Mouse (Mus musculus): ENCODE measurements around the gene Ctnnbl1. TPM values are rescaled to one million over a fixed set of nuclear protein-coding genes. Genes with fewer than 3 reads are reported as not detected.

Ctnnbl1 gene
- polyA plus RNA-seq, 1 experiment from 2014 or later: 98.3 TPM

DNA sequence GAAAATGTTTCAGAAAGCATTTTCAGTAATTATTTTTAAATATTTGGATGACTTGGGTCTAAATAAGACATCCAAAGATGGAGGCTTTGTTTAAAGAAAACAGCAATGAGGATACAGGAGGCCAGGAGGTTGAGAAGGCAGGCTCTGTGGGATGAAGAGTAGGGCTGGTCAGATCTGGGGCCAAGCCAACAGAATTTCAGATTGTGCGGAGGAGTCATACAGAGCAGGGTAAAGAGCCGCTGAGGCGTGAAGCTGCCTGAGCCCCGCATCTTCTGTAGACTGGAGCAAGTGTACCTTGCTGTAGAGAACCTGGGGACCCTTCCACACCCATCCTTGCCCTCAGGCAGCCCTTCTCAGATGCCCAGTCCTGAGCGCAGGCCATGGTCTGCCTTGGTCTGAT, 65.5 kb downstream of the Ctnnbl1 start:
- no peak for ATAC-seq (replicated peaks; ENCODE audit: low FRiP score)

DNA sequence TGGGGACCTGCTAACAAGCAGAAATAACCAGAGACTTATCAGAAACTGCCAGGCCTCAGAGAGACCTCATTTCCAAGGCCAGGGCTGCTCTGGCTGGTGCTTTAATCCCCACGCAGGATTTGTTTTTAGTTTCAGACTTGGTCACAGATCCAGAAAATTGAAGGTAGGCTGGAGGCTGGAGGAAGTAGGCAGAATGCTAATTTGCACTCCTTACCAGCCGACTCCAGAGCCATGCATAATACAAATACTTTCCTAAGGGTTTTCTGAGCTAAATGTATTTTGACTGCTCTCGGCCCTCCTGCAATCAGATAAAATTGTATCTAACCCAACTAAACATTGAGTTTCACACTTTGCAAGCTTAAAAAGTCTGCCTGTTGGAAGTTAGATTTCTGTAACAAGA, 67.2 kb downstream of the Ctnnbl1 start:
- Histone ChIP-seq H3K4me2 (ENCODE audit: low read depth, low read length, severe bottlenecking) (no peak overlapping the region), H3K36me3 (ENCODE audit: control insufficient read depth, insufficient read depth, low read length) (no peaks in the 10 kb centered on the region), H3K9ac (ENCODE audit: low read length) (no peak overlapping the region), H3K4me1 (replicated peaks; ENCODE audit: control insufficient read depth, insufficient read depth, low read length) (peaks cover 28% of the 10 kb centered on the region), H3K27ac (ENCODE audit: low read depth, low read length) (no peak overlapping the region), H3K4me3 (ENCODE audit: low read depth, low read length) (no peak overlapping the region), H3K9me3 (ENCODE audit: control insufficient read depth, low read length) (no peaks in the 10 kb centered on the region), H3K27me3 (ENCODE audit: control insufficient read depth, insufficient read depth, low read length) (no peaks in the 10 kb centered on the region)
- 69% methylated on average over 3 of the region's 3 CpGs for WGBS
- no peak for ATAC-seq (replicated peaks; ENCODE audit: low FRiP score)
- no peak for DNase-seq (ENCODE audit: low spot score)

More for the DNA sequence above, 65.5 kb downstream of the Ctnnbl1 start:
- Histone ChIP-seq H3K27me3 (ENCODE audit: control insufficient read depth, insufficient read depth, low read length) (no peaks in the 10 kb centered on the region), H3K27ac (ENCODE audit: low read depth, low read length) (no peak overlapping the region), H3K9ac (ENCODE audit: low read length) (peak overlapping the region; percentile 0; the same call in 1 of the 2 replicates), H3K9me3 (ENCODE audit: control insufficient read depth, low read length) (no peaks in the 10 kb centered on the region), H3K4me3 (ENCODE audit: low read depth, low read length) (no peak overlapping the region), H3K36me3 (ENCODE audit: control insufficient read depth, insufficient read depth, low read length) (no peaks in the 10 kb centered on the region), H3K4me2 (ENCODE audit: low read depth, low read length, severe bottlenecking) (no peak overlapping the region), H3K4me1 (replicated peaks; ENCODE audit: control insufficient read depth, insufficient read depth, low read length) (peaks cover 28% of the 10 kb centered on the region)
- WGBS: 76% methylated on average over 5 of the region's 5 CpGs
- peak; percentile 43 for DNase-seq (ENCODE audit: low spot score)

DNA sequence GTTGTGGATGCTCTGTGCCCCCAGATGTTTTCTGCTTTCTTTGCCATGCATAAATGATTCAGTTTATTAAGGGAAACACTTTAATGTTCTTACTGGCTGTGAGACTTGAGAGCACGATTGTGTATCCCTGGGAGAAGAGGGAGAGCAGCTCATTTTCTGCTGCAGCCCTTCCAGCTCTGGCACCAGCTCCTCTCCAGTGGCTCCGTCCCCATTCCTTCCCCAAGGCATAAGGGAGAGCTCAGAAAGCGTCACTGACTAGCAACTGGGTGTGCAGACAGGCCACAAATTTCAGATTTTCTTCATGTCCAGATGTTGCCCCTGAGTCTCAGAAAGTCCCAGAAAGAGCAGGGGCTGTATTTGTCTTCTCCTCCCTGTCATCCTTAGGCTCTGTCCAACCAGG, 67.9 kb downstream of the Ctnnbl1 start:
- no peak for ATAC-seq (replicated peaks; ENCODE audit: low FRiP score)
- no peak overlapping the region for H3K4me2 ChIP-seq (ENCODE audit: low read depth, low read length, severe bottlenecking)
- DNase-seq (ENCODE audit: low spot score): peak; percentile 37
- WGBS: 76% methylated on average over 3 of the region's 3 CpGs
- no peak overlapping the region for H3K27ac ChIP-seq (ENCODE audit: low read depth, low read length)
- H3K4me3 ChIP-seq (ENCODE audit: low read depth, low read length): no peak overlapping the region
- no peaks in the 10 kb centered on the region for H3K36me3 ChIP-seq (ENCODE audit: control insufficient read depth, insufficient read depth, low read length)
- no peak overlapping the region for H3K9ac ChIP-seq (ENCODE audit: low read length)
- H3K4me1 ChIP-seq (replicated peaks; ENCODE audit: control insufficient read depth, insufficient read depth, low read length): peaks cover 28% of the 10 kb centered on the region
- no peaks in the 10 kb centered on the region for H3K9me3 ChIP-seq (ENCODE audit: control insufficient read depth, low read length)
- H3K27me3 ChIP-seq (ENCODE audit: control insufficient read depth, insufficient read depth, low read length): no peaks in the 10 kb centered on the region

DNA sequence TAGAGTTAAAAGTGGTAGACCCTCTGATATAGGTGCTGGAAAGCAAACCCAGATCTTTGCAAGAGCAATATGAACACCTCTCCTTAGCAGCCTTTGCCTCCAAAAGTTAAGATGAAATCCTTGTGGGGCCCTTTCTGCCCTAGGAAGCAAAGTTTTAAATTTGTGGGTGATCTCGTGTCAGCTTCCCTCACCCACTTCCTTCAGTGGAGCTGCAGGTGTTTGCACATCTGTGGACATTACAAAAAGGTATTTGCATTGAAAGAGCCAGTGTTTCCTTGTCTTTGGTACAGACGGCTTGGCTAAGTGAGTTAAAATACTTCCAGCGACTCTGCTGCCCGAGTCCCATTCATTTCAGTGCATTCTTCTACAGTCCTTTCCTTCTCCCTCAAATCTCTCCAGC, 69.9 kb downstream of the Ctnnbl1 start:
- DNase-seq (ENCODE audit: low spot score): no peak
- no peaks in the 10 kb centered on the region for H3K9me3 ChIP-seq (ENCODE audit: control insufficient read depth, low read length)
- no peaks in the 10 kb centered on the region for H3K36me3 ChIP-seq (ENCODE audit: control insufficient read depth, insufficient read depth, low read length)
- H3K4me1 ChIP-seq (replicated peaks; ENCODE audit: control insufficient read depth, insufficient read depth, low read length): peaks cover 14% of the 10 kb centered on the region
- no peak overlapping the region for H3K4me3 ChIP-seq (ENCODE audit: low read depth, low read length)
- H3K27ac ChIP-seq (ENCODE audit: low read depth, low read length): no peak overlapping the region
- no peak overlapping the region for H3K4me2 ChIP-seq (ENCODE audit: low read depth, low read length, severe bottlenecking)
- no peaks in the 10 kb centered on the region for H3K27me3 ChIP-seq (ENCODE audit: control insufficient read depth, insufficient read depth, low read length)
- 33% methylated on average over 4 of the region's 4 CpGs for WGBS
- no peak for ATAC-seq (replicated peaks; ENCODE audit: low FRiP score)
- H3K9ac ChIP-seq (ENCODE audit: low read length): no peak overlapping the region

DNA sequence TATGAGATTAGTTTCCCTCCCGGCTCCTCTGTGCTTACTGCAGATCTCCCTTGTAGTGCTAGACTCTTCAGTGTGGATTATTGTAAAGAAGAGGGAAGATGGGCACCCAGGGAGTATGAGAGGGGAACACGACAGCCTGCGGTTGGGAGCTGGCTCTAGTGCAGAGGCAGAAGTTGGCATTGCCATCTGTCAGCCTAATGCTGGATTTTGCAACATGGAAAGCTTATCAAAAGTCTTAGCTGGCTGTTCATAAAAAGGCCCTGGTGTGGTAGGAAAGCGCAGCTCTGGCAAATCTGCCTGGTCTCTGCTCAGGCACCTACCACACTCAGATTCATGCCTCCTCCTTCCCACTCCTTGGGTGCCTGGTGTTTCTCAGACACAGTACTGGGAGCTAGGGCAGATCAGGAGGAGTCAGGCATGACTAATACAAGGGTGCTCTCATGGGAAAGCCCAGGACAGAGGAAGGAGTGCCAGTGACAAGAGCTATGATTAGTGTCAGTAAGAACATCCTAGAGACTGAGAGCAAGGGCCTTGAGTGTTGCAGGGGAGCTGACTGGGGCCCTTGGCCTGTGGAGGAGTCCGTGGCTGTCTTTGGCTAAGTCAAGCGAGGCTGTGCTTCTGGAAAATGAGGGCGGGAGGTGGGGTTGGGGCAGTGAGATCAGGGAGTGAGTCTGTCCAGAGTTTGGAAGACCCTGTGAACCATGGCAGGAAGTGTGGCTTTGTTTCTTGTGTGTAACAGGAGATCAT, 70.6 kb downstream of the Ctnnbl1 start:
- Histone ChIP-seq H3K4me1 (replicated peaks; ENCODE audit: control insufficient read depth, insufficient read depth, low read length) (peaks cover 9% of the 10 kb centered on the region; the same call in 1 of the 2 replicates), H3K9me3 (ENCODE audit: control insufficient read depth, low read length) (no peaks in the 10 kb centered on the region), H3K4me2 (ENCODE audit: low read depth, low read length, severe bottlenecking) (no peak overlapping the region), H3K9ac (ENCODE audit: low read length) (no peak overlapping the region), H3K27ac (ENCODE audit: low read depth, low read length) (no peak overlapping the region), H3K27me3 (ENCODE audit: control insufficient read depth, insufficient read depth, low read length) (no peaks in the 10 kb centered on the region), H3K36me3 (ENCODE audit: control insufficient read depth, insufficient read depth, low read length) (no peaks in the 10 kb centered on the region), H3K4me3 (ENCODE audit: low read depth, low read length) (no peak overlapping the region)
- ATAC-seq (replicated peaks; ENCODE audit: low FRiP score) (no peak), DNase-seq (ENCODE audit: low spot score) (peak; percentile 46)
- WGBS: 51% methylated on average over 7 of the region's 7 CpGs

DNA sequence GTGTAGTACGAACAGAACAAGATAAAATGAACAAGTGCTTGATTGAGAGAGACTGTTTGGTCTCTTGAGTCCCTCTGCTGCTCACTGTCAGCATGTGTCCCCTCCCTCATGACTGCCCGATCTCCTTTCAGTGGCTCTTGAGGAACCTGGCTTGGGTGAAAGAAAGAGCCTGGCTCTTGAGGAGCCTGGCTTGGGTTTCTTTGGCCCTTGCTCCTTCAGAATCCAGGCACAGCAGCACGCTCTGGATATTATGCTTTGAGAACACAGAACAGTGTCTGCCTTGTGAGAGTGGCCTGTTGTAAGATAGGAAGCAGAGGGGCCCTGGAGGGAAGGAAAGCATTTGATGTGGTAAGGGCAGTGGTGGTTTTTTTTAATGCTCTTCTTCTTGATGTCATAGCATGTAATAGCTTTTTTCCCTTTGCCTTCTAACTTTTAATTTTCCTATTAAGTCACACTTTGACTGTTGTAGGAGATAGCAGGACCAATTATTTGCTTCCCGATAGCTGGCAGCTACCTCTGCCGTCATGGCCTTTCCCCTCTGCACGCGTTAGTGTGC, 71.2 kb downstream of the Ctnnbl1 start:
- Histone ChIP-seq H3K9me3 (ENCODE audit: control insufficient read depth, low read length) (no peaks in the 10 kb centered on the region), H3K27ac (ENCODE audit: low read depth, low read length) (no peak overlapping the region), H3K9ac (ENCODE audit: low read length) (no peak overlapping the region), H3K4me2 (ENCODE audit: low read depth, low read length, severe bottlenecking) (no peak overlapping the region), H3K36me3 (ENCODE audit: control insufficient read depth, insufficient read depth, low read length) (no peaks in the 10 kb centered on the region), H3K27me3 (ENCODE audit: control insufficient read depth, insufficient read depth, low read length) (no peaks in the 10 kb centered on the region), H3K4me3 (ENCODE audit: low read depth, low read length) (no peak overlapping the region), H3K4me1 (replicated peaks; ENCODE audit: control insufficient read depth, insufficient read depth, low read length) (peaks cover 6% of the 10 kb centered on the region; the same call in 1 of the 2 replicates)
- DNase-seq (ENCODE audit: low spot score) (peak; percentile 13), ATAC-seq (replicated peaks; ENCODE audit: low FRiP score) (no peak)
- 74% methylated on average over 7 of the region's 7 CpGs for WGBS

DNA sequence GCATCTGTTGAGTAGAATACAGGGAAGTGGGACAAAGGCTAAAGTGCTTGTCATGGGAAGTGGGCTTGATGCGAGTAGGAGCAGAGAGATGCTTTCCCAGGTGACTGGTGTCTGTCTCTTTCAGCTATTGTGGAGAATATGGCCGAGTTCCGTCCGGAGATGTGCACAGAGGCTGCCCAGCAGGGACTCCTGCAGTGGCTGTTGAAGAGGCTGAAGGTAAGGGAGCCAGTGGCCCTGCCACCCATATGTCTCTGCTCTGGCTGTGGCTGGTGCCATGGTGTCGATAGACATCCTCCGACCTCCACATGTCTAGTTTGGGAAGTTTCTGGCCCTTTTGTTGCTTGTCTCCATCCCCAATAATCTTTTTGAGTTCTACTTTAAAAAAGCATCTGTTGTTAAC, 72.1 kb downstream of the Ctnnbl1 start:
- no peak for ATAC-seq (replicated peaks; ENCODE audit: low FRiP score)

DNA sequence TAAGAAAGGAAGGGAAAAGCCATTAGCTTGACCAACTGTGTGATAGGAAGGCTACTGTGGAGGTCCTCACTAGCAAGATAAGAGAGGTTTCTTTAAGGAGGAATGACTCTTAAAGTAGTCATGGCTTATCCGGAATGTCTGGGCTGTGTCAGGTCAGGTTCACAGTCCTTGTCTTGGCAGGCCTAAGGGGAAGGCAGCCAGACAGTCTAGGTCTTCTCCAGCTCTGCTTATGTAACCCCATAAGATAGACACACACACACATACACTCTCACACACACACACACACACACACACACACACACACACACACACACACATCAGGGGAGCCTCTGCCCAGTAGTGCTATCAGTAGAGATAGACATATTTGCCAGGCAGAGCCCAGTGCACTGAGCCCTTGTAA, 73.5 kb downstream of the Ctnnbl1 start:
- Histone ChIP-seq H3K4me2 (ENCODE audit: low read depth, low read length, severe bottlenecking) (no peak overlapping the region), H3K27me3 (ENCODE audit: control insufficient read depth, insufficient read depth, low read length) (no peaks in the 10 kb centered on the region), H3K36me3 (ENCODE audit: control insufficient read depth, insufficient read depth, low read length) (no peaks in the 10 kb centered on the region), H3K9me3 (ENCODE audit: control insufficient read depth, low read length) (no peaks in the 10 kb centered on the region), H3K9ac (ENCODE audit: low read length) (no peak overlapping the region), H3K4me1 (replicated peaks; ENCODE audit: control insufficient read depth, insufficient read depth, low read length) (peaks cover 6% of the 10 kb centered on the region; the same call in 1 of the 2 replicates), H3K27ac (ENCODE audit: low read depth, low read length) (no peak overlapping the region), H3K4me3 (ENCODE audit: low read depth, low read length) (no peak overlapping the region)
- no peak for ATAC-seq (replicated peaks; ENCODE audit: low FRiP score)
- peak; percentile 19 for DNase-seq (ENCODE audit: low spot score)
- WGBS: 89% methylated on average over 1 of the region's 1 CpGs

More for the DNA sequence above, 72.1 kb downstream of the Ctnnbl1 start:
- Histone ChIP-seq H3K4me3 (ENCODE audit: low read depth, low read length) (no peak overlapping the region), H3K4me2 (ENCODE audit: low read depth, low read length, severe bottlenecking) (no peak overlapping the region), H3K9ac (ENCODE audit: low read length) (no peak overlapping the region), H3K27ac (ENCODE audit: low read depth, low read length) (no peak overlapping the region), H3K9me3 (ENCODE audit: control insufficient read depth, low read length) (no peaks in the 10 kb centered on the region), H3K4me1 (replicated peaks; ENCODE audit: control insufficient read depth, insufficient read depth, low read length) (peaks cover 6% of the 10 kb centered on the region; the same call in 1 of the 2 replicates), H3K36me3 (ENCODE audit: control insufficient read depth, insufficient read depth, low read length) (no peaks in the 10 kb centered on the region), H3K27me3 (ENCODE audit: control insufficient read depth, insufficient read depth, low read length) (no peaks in the 10 kb centered on the region)
- WGBS: 86% methylated on average over 6 of the region's 6 CpGs
- DNase-seq (ENCODE audit: low spot score): peak; percentile 39

DNA sequence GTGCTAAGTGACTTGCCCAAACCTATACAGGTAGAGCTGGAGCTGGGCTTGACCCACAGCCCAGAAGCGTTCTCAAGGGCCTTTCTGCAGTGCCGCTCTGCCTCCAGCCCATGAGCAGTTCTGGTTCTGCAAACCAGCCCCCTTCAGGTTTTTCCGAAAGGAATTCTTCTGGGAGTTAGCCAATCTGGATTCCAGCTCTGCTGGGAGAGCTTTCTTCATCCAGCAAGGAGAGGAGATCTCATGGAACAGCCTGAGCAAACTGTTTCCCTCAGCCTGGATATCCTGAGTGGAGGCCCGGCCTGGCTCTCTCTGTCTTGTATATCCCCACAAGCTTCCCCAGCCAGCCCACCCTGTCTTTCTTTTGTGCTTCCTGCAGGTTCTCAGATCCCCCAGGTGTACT, 75.9 kb downstream of the Ctnnbl1 start:
- Histone ChIP-seq H3K27ac (ENCODE audit: low read depth, low read length) (no peak overlapping the region), H3K4me1 (replicated peaks; ENCODE audit: control insufficient read depth, insufficient read depth, low read length) (no peaks in the 10 kb centered on the region; the same call in 1 of the 2 replicates), H3K4me3 (ENCODE audit: low read depth, low read length) (no peak overlapping the region), H3K36me3 (ENCODE audit: control insufficient read depth, insufficient read depth, low read length) (no peaks in the 10 kb centered on the region), H3K9me3 (ENCODE audit: control insufficient read depth, low read length) (no peaks in the 10 kb centered on the region), H3K9ac (ENCODE audit: low read length) (no peak overlapping the region), H3K4me2 (ENCODE audit: low read depth, low read length, severe bottlenecking) (no peak overlapping the region), H3K27me3 (ENCODE audit: control insufficient read depth, insufficient read depth, low read length) (no peaks in the 10 kb centered on the region)
- WGBS: 89% methylated on average over 4 of the region's 4 CpGs
- ATAC-seq (replicated peaks; ENCODE audit: low FRiP score) (no peak), DNase-seq (ENCODE audit: low spot score) (peak; percentile 11)

All from forebrain, embryonic 11.5 days (tissue).